Mouse (Mus musculus): ENCODE data around the gene Gm37240.

The Gm37240 gene

DNA sequence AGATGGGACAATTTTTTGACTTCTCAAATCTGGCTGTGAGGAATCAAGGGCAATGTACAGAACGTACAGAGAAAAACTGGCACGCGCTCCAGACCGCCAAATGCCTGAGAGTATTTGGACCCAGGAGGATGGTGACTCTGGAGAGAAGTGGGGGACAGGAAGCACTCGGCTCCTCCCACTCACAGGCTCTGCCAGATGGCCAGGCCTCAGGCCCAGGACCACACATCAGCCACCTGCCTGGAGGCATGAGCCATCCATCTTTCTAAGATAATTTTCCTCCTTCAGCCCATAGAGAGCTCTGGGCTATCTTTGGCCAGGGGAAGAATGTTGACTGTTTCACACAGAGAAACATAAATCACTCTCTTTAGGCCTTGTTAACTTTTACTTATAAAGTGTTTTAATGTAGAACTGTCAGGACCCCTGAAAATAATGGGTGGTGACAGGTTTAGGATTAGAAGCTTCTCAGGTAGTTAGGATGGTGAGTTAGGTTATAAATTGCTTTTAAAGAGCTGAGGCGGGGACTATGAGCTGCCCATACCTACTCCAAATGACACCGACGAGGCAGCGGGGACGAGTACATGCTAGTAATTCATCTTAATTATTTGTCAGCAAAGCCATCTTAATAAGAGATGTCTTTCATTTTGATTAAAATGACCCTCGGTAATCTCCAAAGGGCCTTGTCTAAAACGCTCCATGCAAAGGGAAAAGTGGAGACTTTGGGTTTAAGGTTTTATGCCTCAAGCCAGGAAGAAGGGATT, 546.0 kb downstream of the Gm37240 start:
- DNase-seq (ENCODE audit: low spot score in 2 of 2) = peak in 1 of 2 experiments; percentile 10

- DNase-seq (ENCODE audit: low spot score in 2 of 2) = no peak
These were observed 546.8 kb downstream of the Gm37240 start for GRCm38 (mm10) chr3:85340491-85340890.

DNA sequence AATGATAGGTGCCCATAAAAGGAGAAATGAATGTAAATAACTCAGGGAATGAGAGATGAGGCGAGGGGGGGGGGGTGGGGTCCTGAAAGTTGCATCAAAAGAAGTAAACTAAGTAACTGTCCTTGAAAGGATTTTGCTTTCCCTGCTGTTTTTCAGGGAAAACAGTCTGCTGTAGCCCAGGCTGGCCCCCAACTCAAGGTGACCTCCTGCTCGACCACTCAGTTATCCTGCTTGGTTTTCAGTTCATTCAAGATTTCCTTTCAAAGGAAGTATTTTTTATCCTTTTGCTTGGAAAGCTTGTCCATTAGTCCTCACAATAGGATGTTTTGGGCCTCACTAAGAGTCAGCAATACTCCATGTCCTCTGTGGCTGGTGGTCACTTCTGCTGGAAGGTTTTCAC, 547.4 kb downstream of the Gm37240 start:
- no peak for DNase-seq (ENCODE audit: low spot score in 2 of 2)

GRCm38 (mm10) chr3:85339269-85339820, 548.0 kb downstream of the Gm37240 start:
- DNase-seq (ENCODE audit: low spot score in 2 of 2) = no peak

DNA sequence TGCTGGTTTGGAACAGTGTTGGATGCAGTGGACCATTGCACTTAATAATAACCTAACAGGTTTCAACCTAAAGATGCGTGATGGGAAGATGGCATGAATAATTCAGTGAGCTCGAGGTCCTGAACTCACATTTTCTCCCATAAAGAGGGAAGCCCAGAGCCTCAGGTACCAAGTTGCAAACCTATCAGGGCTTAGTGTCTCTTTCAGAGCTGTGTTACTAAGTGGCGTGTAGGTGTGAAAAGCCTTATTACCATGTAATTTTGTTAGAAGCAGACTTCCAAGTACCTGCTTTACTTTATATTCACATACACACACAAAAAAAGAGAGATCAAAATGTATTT, 548.6 kb downstream of the Gm37240 start:
- DNase-seq (ENCODE audit: low spot score in 2 of 2) = no peak

- no peak for DNase-seq (ENCODE audit: low spot score in 2 of 2)
These were observed 549.2 kb downstream of the Gm37240 start for GRCm38 (mm10) chr3:85337881-85338754.

DNA sequence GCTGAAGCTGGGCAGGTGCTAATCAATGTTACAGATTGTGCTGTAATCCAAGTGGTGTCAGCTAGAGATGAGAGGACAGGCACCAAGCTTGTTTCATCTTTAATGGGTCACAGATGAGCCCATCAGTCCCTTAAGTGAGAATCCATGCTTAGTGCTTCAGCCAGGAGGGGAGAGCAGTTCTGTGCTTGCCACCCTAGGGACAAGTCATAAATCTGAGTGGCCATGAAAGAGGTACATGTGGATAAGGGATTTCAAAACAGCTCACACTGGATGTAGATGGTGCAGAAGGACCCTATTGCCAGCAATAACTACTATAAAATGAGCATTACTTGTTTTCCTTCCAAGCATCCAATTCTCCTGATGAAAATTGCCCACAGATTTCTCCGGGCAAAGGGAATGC, 551.8 kb downstream of the Gm37240 start:
- DNase-seq (ENCODE audit: low spot score in 2 of 2) = no peak

GRCm38 (mm10) chr3:85332276-85332675, 555.0 kb downstream of the Gm37240 start:
- no peak for DNase-seq (ENCODE audit: low spot score in 2 of 2)

GRCm38 (mm10) chr3:85318256-85318655, 569.1 kb downstream of the Gm37240 start:
- DNase-seq (ENCODE audit: low spot score in 2 of 2) = no peak

GRCm38 (mm10) chr3:85317306-85317705, 570.0 kb downstream of the Gm37240 start:
- DNase-seq (ENCODE audit: low spot score in 2 of 2) = no peak

DNA sequence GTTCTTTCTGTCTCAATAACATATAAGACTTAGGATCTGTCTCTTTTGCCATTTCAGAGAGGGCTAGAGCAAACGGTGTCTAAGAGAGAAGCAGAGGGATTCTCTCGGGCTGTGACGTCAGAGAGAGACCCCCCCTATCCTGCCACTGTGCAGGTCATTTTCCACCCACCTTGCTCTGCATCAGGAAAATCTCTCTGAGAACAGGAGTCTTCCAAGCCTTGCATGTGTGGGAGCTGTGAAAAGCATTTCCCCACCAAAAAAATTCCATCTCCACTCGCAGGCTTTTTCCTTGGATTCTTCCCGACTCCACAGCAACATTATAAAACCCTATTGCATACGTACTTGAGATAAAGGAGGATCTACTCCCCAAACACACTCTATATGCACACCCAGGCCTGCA, 572.4 kb downstream of the Gm37240 start:
- no peak for DNase-seq (ENCODE audit: low spot score in 2 of 2)

DNA sequence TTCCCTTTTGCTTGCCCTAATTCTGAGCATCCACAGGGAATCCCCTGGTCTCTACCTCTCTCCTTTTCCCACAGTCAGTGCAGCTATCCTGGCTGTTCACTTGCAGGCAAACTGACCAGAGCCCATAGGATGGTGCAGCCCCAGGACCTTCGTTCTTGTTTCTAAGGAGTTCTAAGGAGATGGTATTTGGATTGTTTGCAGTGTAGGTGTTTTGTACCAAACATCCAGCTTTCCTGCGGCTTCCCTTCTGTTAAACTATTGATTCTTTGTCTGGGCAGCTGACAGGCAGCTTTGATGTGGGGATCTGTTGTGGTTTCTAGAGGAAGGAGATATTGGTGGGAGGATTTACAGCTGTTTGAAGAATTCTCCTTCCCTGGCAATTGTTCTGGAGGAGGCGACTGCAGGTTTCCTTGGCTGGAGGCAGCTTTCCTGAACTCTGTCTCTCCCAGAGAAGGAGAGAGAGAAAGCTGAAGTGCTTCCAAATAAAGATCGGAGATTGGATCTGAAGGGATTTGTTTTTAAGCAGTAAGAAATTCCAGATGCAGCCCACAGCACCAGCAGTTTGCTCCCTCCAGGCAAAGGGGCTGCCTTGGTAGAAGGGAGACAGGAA, 573.6 kb downstream of the Gm37240 start:
- DNase-seq (ENCODE audit: low spot score in 2 of 2) = no peak

GRCm38 (mm10) chr3:85311176-85311575, 576.1 kb downstream of the Gm37240 start:
- DNase-seq (ENCODE audit: low spot score in 2 of 2) = no peak

DNA sequence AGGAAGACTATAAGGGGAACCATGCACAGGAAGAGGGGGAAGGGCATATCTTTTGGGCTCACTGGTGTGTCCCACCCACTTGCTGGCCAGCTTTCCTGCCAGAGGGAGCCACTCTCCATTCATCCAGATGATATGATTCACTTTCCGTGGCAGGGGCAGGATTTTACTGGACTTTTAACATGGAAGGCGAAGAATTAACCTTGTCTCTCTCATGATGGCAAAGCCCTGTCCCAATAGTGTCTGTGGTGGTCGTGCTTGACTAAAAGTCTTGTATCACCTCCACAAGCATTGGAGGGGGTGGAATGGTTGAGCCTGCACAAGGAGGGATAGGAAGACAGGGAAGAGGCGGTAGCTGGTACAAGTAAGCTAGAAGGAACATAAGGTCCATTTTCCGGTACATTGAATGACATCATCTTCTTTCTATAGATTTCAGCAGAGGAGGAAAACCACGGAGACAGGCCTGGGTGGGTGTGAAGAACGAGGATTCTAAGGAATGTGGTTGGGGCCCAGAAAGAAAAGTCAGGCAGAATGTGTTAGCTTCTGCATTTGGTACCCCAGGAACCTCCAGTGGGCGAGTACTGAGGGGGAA, 576.8 kb downstream of the Gm37240 start:
- DNase-seq (ENCODE audit: low spot score in 2 of 2) = no peak

GRCm38 (mm10) chr3:85309168-85309567, 578.1 kb downstream of the Gm37240 start:
- DNase-seq (ENCODE audit: low spot score in 2 of 2) = no peak

DNA sequence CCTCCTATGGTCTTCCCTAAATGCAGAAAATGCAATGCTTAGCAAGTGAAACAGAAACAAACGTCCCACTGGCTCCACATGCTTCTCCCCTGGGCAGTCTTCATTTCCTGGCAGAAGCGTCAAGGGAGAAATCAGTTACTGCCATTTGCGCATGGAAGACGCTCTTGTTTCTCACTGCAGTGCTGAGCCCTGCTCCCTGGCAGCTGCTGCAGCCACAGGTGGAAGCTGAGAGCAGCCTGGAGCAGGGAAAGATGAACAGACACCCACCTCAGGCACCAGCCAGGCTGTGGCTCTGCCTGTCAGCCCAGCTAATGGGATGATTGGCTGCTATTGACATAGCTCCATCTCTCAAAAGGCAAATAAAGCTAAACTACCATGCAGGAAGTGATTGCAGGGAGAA, 578.6 kb downstream of the Gm37240 start:
- DNase-seq (ENCODE audit: low spot score in 2 of 2) = no peak

DNA sequence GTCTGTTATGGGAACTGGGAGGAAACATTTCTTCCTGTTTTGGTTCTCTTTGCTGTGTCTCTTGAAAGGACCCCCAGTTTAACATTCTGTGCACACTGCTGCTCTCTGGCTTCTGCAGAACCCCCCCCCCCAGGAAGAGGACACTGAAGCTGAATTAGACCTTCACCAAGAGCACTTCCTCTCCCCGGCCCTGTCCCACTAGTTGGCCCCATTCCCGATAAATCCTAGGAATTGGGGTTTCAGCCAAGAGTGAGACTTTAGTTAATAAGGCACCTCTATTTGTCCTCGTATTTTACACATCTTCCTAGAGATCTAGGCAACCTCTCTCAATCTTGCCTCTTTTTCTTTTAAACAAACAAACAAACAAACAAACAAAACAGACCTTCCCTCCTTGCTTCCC, 585.5 kb downstream of the Gm37240 start:
- no peak for DNase-seq (ENCODE audit: low spot score in 2 of 2)

- DNase-seq (ENCODE audit: low spot score in 2 of 2) = no peak
These were observed 586.0 kb downstream of the Gm37240 start for GRCm38 (mm10) chr3:85301336-85301735.

DNA sequence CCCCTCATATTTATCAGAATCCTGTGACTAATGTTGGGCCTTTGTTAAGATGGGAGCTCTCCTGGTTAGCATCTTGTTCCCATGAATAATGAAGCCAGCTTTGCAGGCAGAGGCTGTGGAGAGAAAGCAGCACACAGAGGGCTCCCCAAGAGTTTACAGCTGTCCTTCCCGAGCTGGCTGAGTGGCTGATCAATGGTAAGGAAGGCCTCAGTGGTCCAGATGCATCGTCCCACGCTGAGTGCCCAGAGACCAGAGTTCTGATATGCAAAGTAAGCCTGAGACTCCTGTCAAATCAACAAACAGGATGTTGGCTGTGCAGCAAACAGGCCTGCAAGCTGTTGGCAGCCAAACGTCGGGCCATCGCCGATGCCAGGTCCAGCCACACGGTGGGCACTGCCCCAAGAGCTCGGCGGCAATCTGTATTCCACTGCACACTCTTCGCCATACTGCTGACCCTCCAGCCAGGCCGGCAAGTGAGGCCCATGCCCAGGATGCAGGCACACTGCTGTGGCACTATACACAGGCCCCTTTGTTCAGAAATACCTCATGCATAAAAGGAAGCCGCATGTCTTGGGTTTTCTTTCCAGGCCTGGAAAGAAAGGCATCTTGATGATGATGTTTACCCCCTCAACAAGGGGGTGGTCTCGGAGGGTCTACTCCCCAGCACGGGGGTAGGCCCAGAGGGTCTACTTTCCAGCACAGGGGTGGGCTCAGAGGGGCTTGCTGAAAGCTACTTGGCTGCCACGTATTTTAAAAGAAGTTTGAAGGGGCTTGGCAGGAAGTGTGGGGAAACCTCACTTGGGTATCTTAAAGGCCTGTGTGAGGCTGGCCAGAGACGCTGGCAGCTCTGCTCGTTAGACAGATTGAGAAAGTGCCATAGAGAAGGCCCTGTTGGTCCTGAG, 587.4 kb downstream of the Gm37240 start:
- DNase-seq (ENCODE audit: low spot score in 2 of 2) = peak; percentile 57 to 92

- DNase-seq (ENCODE audit: low spot score in 2 of 2) = no peak
These were observed 592.1 kb downstream of the Gm37240 start for GRCm38 (mm10) chr3:85295229-85295628.

DNA sequence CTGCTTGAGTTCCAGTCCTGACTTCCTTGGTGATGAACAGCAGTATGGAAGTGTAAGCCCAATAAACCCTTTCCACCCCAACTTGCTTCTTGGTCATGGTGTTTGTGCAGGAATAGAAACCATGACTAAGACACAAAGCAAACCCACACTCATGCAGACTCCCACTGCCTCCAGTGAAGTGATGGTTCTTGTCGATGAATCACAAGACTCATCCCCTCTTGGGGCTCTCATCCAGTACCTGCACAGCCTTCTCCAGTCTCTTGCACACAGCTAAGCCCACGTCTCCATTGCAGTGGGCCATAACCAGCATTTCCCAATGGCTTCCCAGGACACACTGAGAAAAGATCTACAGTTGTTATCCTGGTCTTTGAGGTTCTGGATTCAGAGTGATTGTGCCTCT, 599.7 kb downstream of the Gm37240 start:
- DNase-seq (ENCODE audit: low spot score in 2 of 2) = no peak

Data from cerebellum, postnatal 4 days (tissue).